Mouse (Mus musculus): ENCODE data around the gene Evc. TPM values are rescaled to one million over a fixed set of nuclear protein-coding genes. Genes with fewer than 3 reads are reported as not detected.
A peak's percentile ranks its signal among the peaks of the same experiment; 100 is the strongest.

Gene Evc
- polyA plus RNA-seq, 1 experiment from 2014 or later, result 3.6 TPM

- Histone ChIP-seq H3K27ac (replicated peaks) (no peak overlapping the region), H3K9ac (no peak overlapping the region), H3K4me1 (replicated peaks) (peaks cover 39% of the 10 kb centered on the region), H3K4me3 (no peak overlapping the region), H3K9me3 (no peaks in the 10 kb centered on the region), H3K27me3 (peaks cover 8% of the 10 kb centered on the region), H3K4me2 (peak overlapping the region; percentile 99), H3K36me3 (no peaks in the 10 kb centered on the region)
- WGBS, result 81% methylated on average over 3 of the region's 3 CpGs
- ATAC-seq (ENCODE audit: low read depth), result no peak
Measured at GRCm38 (mm10) chr5:37337696-37338095, 1.0 kb upstream of the Evc start.

GRCm38 (mm10) chr5:37335061-37335460 is 1.6 kb downstream of the Evc start:
- H3K27ac ChIP-seq (replicated peaks), result no peak overlapping the region
- H3K9me3 ChIP-seq, result no peaks in the 10 kb centered on the region
- H3K4me2 ChIP-seq, result no peak overlapping the region
- no peak for ATAC-seq (ENCODE audit: low read depth)
- H3K4me1 ChIP-seq (replicated peaks), result peaks cover 39% of the 10 kb centered on the region
- H3K27me3 ChIP-seq, result peaks cover 8% of the 10 kb centered on the region
- no peaks in the 10 kb centered on the region for H3K36me3 ChIP-seq
- H3K9ac ChIP-seq, result no peak overlapping the region
- WGBS, result 58% methylated on average over 3 of the region's 3 CpGs
- H3K4me3 ChIP-seq, result no peak overlapping the region

- no peak overlapping the region for H3K4me2 ChIP-seq
- no peaks in the 10 kb centered on the region for H3K9me3 ChIP-seq
- no peak overlapping the region for H3K4me3 ChIP-seq
- peaks cover 15% of the 10 kb centered on the region for H3K4me1 ChIP-seq (replicated peaks)
- WGBS, result 86% methylated on average over 4 of the region's 4 CpGs
- no peak for ATAC-seq (ENCODE audit: low read depth)
- no peaks in the 10 kb centered on the region for H3K36me3 ChIP-seq
- H3K9ac ChIP-seq, result no peak overlapping the region
- no peak overlapping the region for H3K27ac ChIP-seq (replicated peaks)
- H3K27me3 ChIP-seq, result no peaks in the 10 kb centered on the region; the same call in 1 of the 2 replicates
Measured at GRCm38 (mm10) chr5:37332066-37332465, 4.6 kb downstream of the Evc start.

GRCm38 (mm10) chr5:37331133-37331505 is 5.6 kb downstream of the Evc start:
- Histone ChIP-seq H3K4me1 (replicated peaks) (peaks cover 6% of the 10 kb centered on the region), H3K27me3 (no peaks in the 10 kb centered on the region), H3K4me3 (no peak overlapping the region), H3K36me3 (peaks cover 4% of the 10 kb centered on the region; the same call in 1 of the 2 replicates), H3K27ac (replicated peaks) (no peak overlapping the region), H3K9ac (no peak overlapping the region), H3K9me3 (no peaks in the 10 kb centered on the region), H3K4me2 (no peak overlapping the region)
- WGBS, result 93% methylated on average over 2 of the region's 2 CpGs
- ATAC-seq (ENCODE audit: low read depth), result no peak

- no peak overlapping the region for H3K9ac ChIP-seq
- no peak overlapping the region for H3K4me3 ChIP-seq
- peaks cover 9% of the 10 kb centered on the region; the same call in 1 of the 2 replicates for H3K36me3 ChIP-seq
- no peak for ATAC-seq (ENCODE audit: low read depth)
- no peak overlapping the region for H3K4me2 ChIP-seq
- H3K27ac ChIP-seq (replicated peaks), result no peak overlapping the region
- H3K27me3 ChIP-seq, result no peaks in the 10 kb centered on the region
- WGBS, result 87% methylated on average over 8 of the region's 8 CpGs
- H3K4me1 ChIP-seq (replicated peaks), result peaks cover under 1% of the 10 kb centered on the region; the same call in 1 of the 2 replicates
- no peaks in the 10 kb centered on the region for H3K9me3 ChIP-seq
Measured at GRCm38 (mm10) chr5:37330449-37331132, 6.1 kb downstream of the Evc start.

- Histone ChIP-seq H3K4me3 (no peak overlapping the region), H3K36me3 (peaks cover 24% of the 10 kb centered on the region), H3K9ac (no peak overlapping the region), H3K4me1 (replicated peaks) (no peaks in the 10 kb centered on the region), H3K9me3 (no peaks in the 10 kb centered on the region), H3K27me3 (no peaks in the 10 kb centered on the region), H3K27ac (replicated peaks) (no peak overlapping the region), H3K4me2 (no peak overlapping the region)
- no peak for ATAC-seq (ENCODE audit: low read depth)
- 91% methylated on average over 6 of the region's 6 CpGs for WGBS
Measured at GRCm38 (mm10) chr5:37326675-37327074, 10.0 kb downstream of the Evc start.

GRCm38 (mm10) chr5:37320761-37321160 is 15.9 kb downstream of the Evc start:
- Histone ChIP-seq H3K27ac (replicated peaks) (no peak overlapping the region), H3K9me3 (peaks cover 3% of the 10 kb centered on the region; the same call in 1 of the 2 replicates), H3K4me1 (replicated peaks) (no peaks in the 10 kb centered on the region), H3K4me2 (no peak overlapping the region), H3K27me3 (no peaks in the 10 kb centered on the region), H3K36me3 (peaks cover 40% of the 10 kb centered on the region), H3K9ac (no peak overlapping the region), H3K4me3 (no peak overlapping the region)
- 99% methylated on average over 4 of the region's 4 CpGs for WGBS
- no peak for ATAC-seq (ENCODE audit: low read depth)

- Histone ChIP-seq H3K9ac (no peak overlapping the region), H3K4me2 (no peak overlapping the region), H3K4me3 (no peak overlapping the region), H3K36me3 (peaks cover 40% of the 10 kb centered on the region), H3K27me3 (no peaks in the 10 kb centered on the region), H3K4me1 (replicated peaks) (no peaks in the 10 kb centered on the region), H3K27ac (replicated peaks) (no peak overlapping the region), H3K9me3 (peaks cover 9% of the 10 kb centered on the region)
- no peak for ATAC-seq (ENCODE audit: low read depth)
- WGBS, result 78% methylated on average over 3 of the region's 3 CpGs
Measured at GRCm38 (mm10) chr5:37320174-37320573, 16.5 kb downstream of the Evc start.

GRCm38 (mm10) chr5:37318715-37319114 is 18.0 kb downstream of the Evc start:
- H3K27me3 ChIP-seq, result no peaks in the 10 kb centered on the region
- no peak overlapping the region for H3K9ac ChIP-seq
- H3K27ac ChIP-seq (replicated peaks), result no peak overlapping the region
- H3K4me2 ChIP-seq, result no peak overlapping the region
- H3K4me1 ChIP-seq (replicated peaks), result no peaks in the 10 kb centered on the region
- WGBS, result 93% methylated on average over 6 of the region's 6 CpGs
- peaks cover 19% of the 10 kb centered on the region for H3K9me3 ChIP-seq
- ATAC-seq (ENCODE audit: low read depth), result no peak
- H3K4me3 ChIP-seq, result no peak overlapping the region
- H3K36me3 ChIP-seq, result peaks cover 51% of the 10 kb centered on the region

- Histone ChIP-seq H3K4me2 (no peak overlapping the region), H3K27me3 (no peaks in the 10 kb centered on the region), H3K9ac (no peak overlapping the region), H3K4me1 (replicated peaks) (no peaks in the 10 kb centered on the region), H3K27ac (replicated peaks) (no peak overlapping the region), H3K4me3 (no peak overlapping the region), H3K9me3 (peaks cover 19% of the 10 kb centered on the region), H3K36me3 (peaks cover 37% of the 10 kb centered on the region)
- no peak for ATAC-seq (ENCODE audit: low read depth)
- 88% methylated on average over 12 of the region's 12 CpGs for WGBS
Measured at GRCm38 (mm10) chr5:37312980-37313722, 23.5 kb downstream of the Evc start.

- Histone ChIP-seq H3K4me3 (no peak overlapping the region), H3K36me3 (peaks cover 13% of the 10 kb centered on the region), H3K9ac (no peak overlapping the region), H3K4me2 (no peak overlapping the region), H3K27me3 (no peaks in the 10 kb centered on the region), H3K27ac (replicated peaks) (no peak overlapping the region), H3K9me3 (peaks cover 8% of the 10 kb centered on the region; the same call in 1 of the 2 replicates), H3K4me1 (replicated peaks) (no peaks in the 10 kb centered on the region)
- ATAC-seq (ENCODE audit: low read depth), result no peak
- WGBS, result 91% methylated on average over 9 of the region's 9 CpGs
Measured at GRCm38 (mm10) chr5:37310026-37310425, 26.7 kb downstream of the Evc start.

- H3K4me3 ChIP-seq, result no peak overlapping the region
- H3K36me3 ChIP-seq, result no peaks in the 10 kb centered on the region
- H3K4me1 ChIP-seq (replicated peaks), result no peaks in the 10 kb centered on the region
- H3K9ac ChIP-seq, result no peak overlapping the region
- WGBS, result 30% methylated on average over 7 of the region's 7 CpGs
- H3K27me3 ChIP-seq, result no peaks in the 10 kb centered on the region
- H3K27ac ChIP-seq (replicated peaks), result no peak overlapping the region
- no peaks in the 10 kb centered on the region for H3K9me3 ChIP-seq
- ATAC-seq (ENCODE audit: low read depth), result 0 out of 2 replicates have a peak, but pooled peaks have one; percentile 5
- H3K4me2 ChIP-seq, result no peak overlapping the region
Measured at GRCm38 (mm10) chr5:37298370-37298769, 38.3 kb downstream of the Evc start.
